Mouse (Mus musculus) limb, embryonic 14.5 days (tissue): ENCODE results near the gene Fam120b. TPM values are rescaled to one million over a fixed set of nuclear protein-coding genes. Genes with fewer than 3 reads are reported as not detected.

Experiments used
- ATAC-seq: fragments of 200-750 bp; cut with Nextera tagmentation; 2 replicates; pipeline ENCODE4 v1.8.0; 2017; ENCODE audit warnings: low read depth, moderate number of reproducible peaks, moderate TSS enrichment; ENCODE audit not compliant: low FRiP score
- DNase-seq: peaks from one replicate; pipeline ENCODE4 v3.0.0-alpha.2; 2015; ENCODE audit warnings: low spot score
- H3K27ac ChIP-seq: fragments of 300-500 bp; sonication (generic); replicated peaks from 2 replicates; pipeline ENCODE4 v1.5.1; 2014; ENCODE audit warnings: low read depth, mild to moderate bottlenecking, low read length, moderate library complexity, mixed read lengths
- H3K27me3 ChIP-seq: fragments of 300-500 bp; sonication (generic); 2 replicates; pipeline ENCODE4 v1.6.1; 2014; ENCODE audit warnings: low read length, mixed read lengths; ENCODE audit not compliant: control insufficient read depth, insufficient read depth
- H3K36me3 ChIP-seq: fragments of 300-500 bp; sonication (generic); 2 replicates; pipeline ENCODE4 v1.6.1; 2014; ENCODE audit warnings: mild to moderate bottlenecking, low read length, moderate library complexity, mixed read lengths; ENCODE audit not compliant: control insufficient read depth, insufficient read depth
- H3K4me1 ChIP-seq: fragments of 300-500 bp; sonication (generic); 2 replicates; pipeline ENCODE4 v1.6.1; 2014; ENCODE audit warnings: antibody characterized with exemption, low read length, mixed read lengths; ENCODE audit not compliant: control insufficient read depth, insufficient read depth
- H3K4me2 ChIP-seq: fragments of 300-500 bp; sonication (generic); replicated peaks from 2 replicates; pipeline ENCODE4 v1.6.1; 2014; ENCODE audit warnings: low read depth, mild to moderate bottlenecking, low read length, moderate library complexity; ENCODE audit not compliant: severe bottlenecking
- H3K4me3 ChIP-seq: fragments of 300-500 bp; sonication (generic); replicated peaks from 2 replicates; pipeline ENCODE4 v1.5.1; 2014; ENCODE audit warnings: low read length
- H3K9ac ChIP-seq: fragments of 300-500 bp; sonication (generic); 2 replicates; pipeline ENCODE4 v1.6.1; 2014; ENCODE audit warnings: mild to moderate bottlenecking, low read depth, low read length, moderate library complexity; ENCODE audit not compliant: severe bottlenecking
- H3K9me3 ChIP-seq: fragments of 300-500 bp; sonication (generic); 2 replicates; pipeline ENCODE4 v1.6.1; 2016; ENCODE audit warnings: low read length; ENCODE audit not compliant: control insufficient read depth
- POLR2A ChIP-seq: fragments of 200-500 bp; IDR thresholded peaks from 2 replicates; pipeline ENCODE4 v1.8.0; 2012; ENCODE audit warnings: inconsistent platforms, mild to moderate bottlenecking, moderate library complexity, borderline replicate concordance; ENCODE audit not compliant: insufficient read depth, insufficient read length; ENCODE audit errors: extremely low read depth
- WGBS: fragments of 180-500 bp; shearing (Covaris S2); extraction: QIAGEN DNeasy Blood & Tissue Kit; methylation state at CpG from one replicate; pipeline ENCODE4 v1.1.7; 2014; 5-methylcytosine and 5-hydroxymethylcytosine counted together
- polyA plus RNA-seq, 2 experiments: library from polyadenylated mRNA; depleted of rRNA in 1 of 2; stranded (reverse) in 1 of 2; unstranded in 1 of 2; fragments of >200 nt; fragmentation: Nextera tagmentation in 1 of 2; extraction: Ambion mirVana in 1 of 2; gene quantifications; 2 replicates each; pipeline versions ENCODE4 v1.2.1 to v1.2.3; 2012 to 2014

Fam120b gene
- polyA plus RNA-seq, 2 experiments, result 18.9 to 25.7 TPM

- Histone ChIP-seq H3K9ac (peak overlapping the region; percentile 50; the same call in 1 of the 2 replicates), H3K9me3 (no peaks in the 10 kb centered on the region), H3K27me3 (peaks cover 70% of the 10 kb centered on the region), H3K27ac (no peak overlapping the region), H3K4me1 (peaks cover 11% of the 10 kb centered on the region), H3K36me3 (no peaks in the 10 kb centered on the region), H3K4me2 (peak overlapping the region; percentile 82), H3K4me3 (peak overlapping the region; percentile 43)
- TF ChIP-seq POLR2A, result no peak
- no peak for ATAC-seq
- 7% methylated on average over 17 of the region's 17 CpGs for WGBS
- DNase-seq, result no peak
Observed at GRCm38 (mm10) chr17:15379741-15380526, 16.1 kb upstream of the Fam120b start.

- Histone ChIP-seq H3K4me1 (peaks cover 11% of the 10 kb centered on the region), H3K4me3 (peak overlapping the region; percentile 43), H3K36me3 (no peaks in the 10 kb centered on the region), H3K4me2 (peak overlapping the region; percentile 82), H3K27me3 (peaks cover 63% of the 10 kb centered on the region), H3K27ac (no peak overlapping the region), H3K9me3 (no peaks in the 10 kb centered on the region), H3K9ac (peak overlapping the region; percentile 50)
- TF ChIP-seq POLR2A, result no peak
- DNase-seq, result peak; percentile 57
- WGBS, result 0% methylated on average over 27 of the region's 27 CpGs
- ATAC-seq, result no peak
Observed at GRCm38 (mm10) chr17:15380641-15381051, 15.4 kb upstream of the Fam120b start.

- DNase-seq (no peak), ATAC-seq (no peak)
- peaks cover 11% of the 10 kb centered on the region for H3K4me1 ChIP-seq
- WGBS, result 7% methylated on average over 22 of the region's 22 CpGs
- H3K9me3 ChIP-seq, result no peaks in the 10 kb centered on the region
- peak overlapping the region; percentile 43 for H3K4me3 ChIP-seq
- H3K9ac ChIP-seq, result peak overlapping the region; percentile 50
- no peak overlapping the region for H3K27ac ChIP-seq
- H3K36me3 ChIP-seq, result no peaks in the 10 kb centered on the region
- peaks cover 59% of the 10 kb centered on the region for H3K27me3 ChIP-seq
- TF ChIP-seq POLR2A, result no peak
- H3K4me2 ChIP-seq, result peak overlapping the region; percentile 82
Observed at GRCm38 (mm10) chr17:15381092-15381860, 14.7 kb upstream of the Fam120b start.

- ATAC-seq, result no peak
- TF ChIP-seq POLR2A, result no peak
- Histone ChIP-seq H3K4me3 (no peak overlapping the region), H3K4me1 (peaks cover 7% of the 10 kb centered on the region), H3K9ac (no peak overlapping the region), H3K27ac (no peak overlapping the region), H3K27me3 (peaks cover 51% of the 10 kb centered on the region), H3K36me3 (no peaks in the 10 kb centered on the region), H3K4me2 (no peak overlapping the region), H3K9me3 (no peaks in the 10 kb centered on the region)
- 50% methylated on average over 7 of the region's 7 CpGs for WGBS
- no peak for DNase-seq
Observed at GRCm38 (mm10) chr17:15381869-15382660, 13.9 kb upstream of the Fam120b start.

- WGBS, result 91% methylated on average over 5 of the region's 5 CpGs
- DNase-seq, result no peak
- Histone ChIP-seq H3K4me3 (no peak overlapping the region), H3K4me1 (peaks cover 7% of the 10 kb centered on the region), H3K4me2 (no peak overlapping the region), H3K27ac (no peak overlapping the region), H3K36me3 (no peaks in the 10 kb centered on the region), H3K9ac (no peak overlapping the region), H3K9me3 (no peaks in the 10 kb centered on the region), H3K27me3 (peaks cover 41% of the 10 kb centered on the region)
- no peak for TF ChIP-seq POLR2A
- ATAC-seq, result no peak
Observed at GRCm38 (mm10) chr17:15383360-15383759, 12.6 kb upstream of the Fam120b start.
